Mouse (Mus musculus): ENCODE measurements around the gene Grpel1. TPM values are rescaled to one million over a fixed set of nuclear protein-coding genes. Genes with fewer than 3 reads are reported as not detected.
A peak's percentile ranks its signal among the peaks of the same experiment; 100 is the strongest.

Grpel1 gene
- polyA plus RNA-seq, 1 experiment from 2014 or later, result 55.0 TPM

DNA sequence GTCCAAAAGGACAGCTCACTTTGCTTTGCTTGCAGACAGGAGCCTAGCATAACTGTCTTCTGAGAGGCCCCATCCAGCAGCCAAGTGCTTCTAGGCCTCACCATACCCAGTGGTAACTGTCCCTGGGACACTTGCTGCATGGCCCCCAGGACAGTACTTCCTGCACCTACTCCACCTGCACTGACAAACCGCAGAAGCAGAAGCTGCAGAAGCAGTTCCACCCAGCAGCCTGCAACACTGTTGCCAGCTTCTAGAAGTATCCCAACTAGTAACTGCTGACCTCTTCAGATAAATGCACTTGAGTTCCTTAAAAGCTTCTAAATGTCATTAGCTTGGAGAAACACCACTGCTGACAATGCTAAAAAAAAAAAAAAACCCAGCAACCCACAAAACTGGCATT lies 50.3 kb downstream of the Grpel1 start:
- Histone ChIP-seq H3K27me3 (no peaks in the 10 kb centered on the region), H3K9ac (no peak overlapping the region), H3K4me2 (no peak overlapping the region), H3K27ac (no peak overlapping the region), H3K9me3 (replicated peaks) (no peaks in the 10 kb centered on the region), H3K4me1 (replicated peaks) (no peaks in the 10 kb centered on the region), H3K4me3 (no peak overlapping the region), H3K36me3 (peaks cover 39% of the 10 kb centered on the region)
- WGBS, result 88% methylated on average over 1 of the region's 1 CpGs
- no peak for ATAC-seq (replicated peaks; ENCODE audit: insufficient number of reproducible peaks, insufficient read depth, low FRiP score, low read depth)

DNA sequence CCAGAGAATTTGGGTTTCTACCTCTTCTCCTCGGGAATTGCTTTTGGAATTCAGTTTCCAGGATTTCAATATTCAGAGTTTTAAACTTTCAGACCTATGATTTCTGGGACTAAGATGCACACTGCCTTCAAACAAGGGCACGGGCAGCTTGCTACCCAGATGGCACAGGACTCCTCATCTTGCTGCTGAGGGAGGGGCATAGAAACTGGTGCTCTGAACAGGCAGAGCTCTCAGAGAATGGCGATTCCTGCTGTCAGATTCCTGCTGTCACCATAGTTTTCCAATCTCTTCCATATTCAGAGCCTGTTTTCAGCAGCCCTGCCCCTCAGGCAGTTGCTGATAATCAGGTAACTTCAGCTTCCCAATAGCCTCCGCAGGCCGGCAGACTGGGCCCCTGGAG lies 50.8 kb downstream of the Grpel1 start:
- WGBS, result 65% methylated on average over 5 of the region's 5 CpGs
- ATAC-seq (replicated peaks; ENCODE audit: insufficient number of reproducible peaks, insufficient read depth, low FRiP score, low read depth), result no peak
- peaks cover 43% of the 10 kb centered on the region for H3K36me3 ChIP-seq
- no peaks in the 10 kb centered on the region for H3K4me1 ChIP-seq (replicated peaks)
- no peak overlapping the region for H3K4me2 ChIP-seq
- H3K9ac ChIP-seq, result no peak overlapping the region
- no peaks in the 10 kb centered on the region for H3K27me3 ChIP-seq
- no peaks in the 10 kb centered on the region for H3K9me3 ChIP-seq (replicated peaks)
- no peak overlapping the region for H3K27ac ChIP-seq
- no peak overlapping the region for H3K4me3 ChIP-seq

DNA sequence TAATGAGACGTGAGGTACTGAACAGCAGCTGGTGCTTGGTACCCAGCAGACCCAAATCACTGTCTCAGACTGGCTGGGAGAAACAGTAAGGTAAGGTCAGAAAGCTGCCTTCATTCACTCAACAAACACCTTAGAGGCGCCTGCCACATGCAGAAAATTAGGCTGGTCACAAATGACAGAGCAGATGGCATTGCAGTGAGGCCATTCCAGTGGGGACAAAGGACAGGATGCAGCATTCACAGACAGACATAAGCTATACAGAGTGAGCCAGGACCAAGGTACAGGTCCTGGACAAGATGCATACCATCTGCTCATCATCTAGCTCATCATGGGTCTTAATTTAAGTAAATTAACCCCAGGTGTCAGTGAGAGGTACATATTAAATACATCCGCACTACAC lies 52.8 kb downstream of the Grpel1 start:
- Histone ChIP-seq H3K36me3 (peaks cover 51% of the 10 kb centered on the region), H3K4me2 (no peak overlapping the region), H3K4me1 (replicated peaks) (peaks cover 2% of the 10 kb centered on the region; the same call in 1 of the 2 replicates), H3K9ac (no peak overlapping the region), H3K4me3 (no peak overlapping the region), H3K27me3 (no peaks in the 10 kb centered on the region), H3K27ac (no peak overlapping the region), H3K9me3 (replicated peaks) (no peaks in the 10 kb centered on the region)
- ATAC-seq (replicated peaks; ENCODE audit: insufficient number of reproducible peaks, insufficient read depth, low FRiP score, low read depth), result no peak
- 78% methylated on average over 3 of the region's 3 CpGs for WGBS

DNA sequence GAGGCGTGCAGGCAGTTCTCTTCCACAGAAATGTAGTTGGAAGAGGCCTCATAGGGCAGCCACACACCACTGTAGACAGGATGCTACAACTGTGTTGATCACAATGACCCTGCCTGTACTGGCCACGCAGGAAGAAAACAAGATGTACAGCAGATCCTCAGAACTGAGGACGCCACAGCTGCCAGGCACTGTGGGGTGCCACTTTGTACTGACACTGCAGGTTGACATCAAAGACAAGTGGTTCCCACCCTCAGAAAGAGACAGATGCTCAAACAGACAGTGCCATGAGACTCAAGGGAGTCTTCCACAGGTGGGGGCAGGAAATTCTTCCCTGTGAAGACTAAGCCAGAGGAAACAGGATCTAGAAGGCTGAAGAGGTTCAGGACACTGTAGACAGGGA lies 55.0 kb downstream of the Grpel1 start:
- 86% methylated on average over 3 of the region's 3 CpGs for WGBS
- Histone ChIP-seq H3K9ac (no peak overlapping the region), H3K27me3 (no peaks in the 10 kb centered on the region), H3K4me2 (no peak overlapping the region), H3K9me3 (replicated peaks) (no peaks in the 10 kb centered on the region), H3K36me3 (peaks cover 37% of the 10 kb centered on the region), H3K27ac (no peak overlapping the region), H3K4me1 (replicated peaks) (peaks cover 15% of the 10 kb centered on the region), H3K4me3 (no peak overlapping the region)
- ATAC-seq (replicated peaks; ENCODE audit: insufficient number of reproducible peaks, insufficient read depth, low FRiP score, low read depth), result no peak

DNA sequence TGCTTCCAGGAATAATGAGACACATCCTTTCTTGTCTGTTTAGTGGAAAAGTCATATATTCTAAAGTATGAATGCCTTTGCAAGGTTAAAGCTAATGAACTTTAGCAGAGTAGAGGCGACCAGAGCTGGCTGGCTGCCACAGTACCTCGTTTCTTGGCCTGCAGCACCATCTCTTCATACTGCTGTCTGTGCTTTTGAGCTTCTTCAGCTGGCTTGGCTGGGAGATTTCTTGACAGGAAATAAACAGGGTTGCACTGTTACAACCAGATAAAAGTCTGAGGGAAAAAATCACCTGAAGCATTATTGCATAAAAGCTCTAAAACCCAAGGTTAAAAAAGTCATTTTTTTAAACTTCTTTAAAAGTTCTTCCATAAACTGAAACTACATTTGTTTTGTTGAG lies 58.0 kb downstream of the Grpel1 start:
- Histone ChIP-seq H3K36me3 (peaks cover 30% of the 10 kb centered on the region), H3K4me2 (no peak overlapping the region), H3K4me3 (no peak overlapping the region), H3K27ac (peak overlapping the region; percentile 52), H3K27me3 (no peaks in the 10 kb centered on the region), H3K9me3 (replicated peaks) (no peaks in the 10 kb centered on the region), H3K4me1 (replicated peaks) (peaks cover 15% of the 10 kb centered on the region), H3K9ac (no peak overlapping the region)
- ATAC-seq (replicated peaks; ENCODE audit: insufficient number of reproducible peaks, insufficient read depth, low FRiP score, low read depth), result no peak
- WGBS, result 29% methylated on average over 2 of the region's 2 CpGs

DNA sequence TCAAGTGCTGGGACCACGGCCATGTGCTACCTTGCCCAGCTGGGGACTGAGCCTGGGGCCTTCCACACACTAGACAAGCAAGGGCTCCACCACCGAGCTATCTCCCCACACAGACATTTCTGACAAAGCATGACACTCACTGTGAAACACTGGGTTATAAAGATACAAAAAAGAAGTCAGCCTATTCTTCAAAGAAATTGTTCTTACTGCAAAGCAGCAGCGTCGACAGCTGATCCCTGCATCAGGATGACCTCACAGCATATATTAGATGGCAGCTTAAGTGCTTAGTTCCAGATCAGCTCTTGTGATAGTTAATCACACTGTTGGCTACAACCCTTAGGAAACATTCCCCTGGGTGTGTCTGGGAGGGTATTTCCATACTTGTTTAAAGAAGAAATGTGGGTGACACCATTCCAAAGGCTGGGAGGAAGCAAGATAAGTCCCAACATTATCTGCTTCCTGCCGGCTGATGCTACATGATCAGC lies 58.5 kb downstream of the Grpel1 start:
- 48% methylated on average over 5 of the region's 5 CpGs for WGBS
- H3K36me3 ChIP-seq, result peaks cover 27% of the 10 kb centered on the region; the same call in 1 of the 2 replicates
- H3K27ac ChIP-seq, result peak overlapping the region; percentile 52

More for the DNA sequence above, 58.5 kb downstream of the Grpel1 start:
- Histone ChIP-seq H3K4me3 (no peak overlapping the region), H3K9me3 (replicated peaks) (no peaks in the 10 kb centered on the region), H3K27me3 (no peaks in the 10 kb centered on the region), H3K9ac (no peak overlapping the region), H3K4me1 (replicated peaks) (peaks cover 15% of the 10 kb centered on the region), H3K4me2 (no peak overlapping the region)
- no peak for ATAC-seq (replicated peaks; ENCODE audit: insufficient number of reproducible peaks, insufficient read depth, low FRiP score, low read depth)

Other genes starting within 250 kb of the Grpel1 start
- 8.6 and 12.1 TPM in 2 replicates for gene Sorcs2, start 66.9 kb upstream of the Grpel1 start, polyA plus RNA-seq (2015; fragmentation: Nextera tagmentation; extraction: Ambion mirVana)
- 1.5 and 1.7 TPM in 2 replicates for gene Tada2b, start 19.3 kb downstream of the Grpel1 start, polyA plus RNA-seq (2015; fragmentation: Nextera tagmentation; extraction: Ambion mirVana)
- 0.20 and 0.36 TPM in 2 replicates for gene Ccdc96, start 19.6 kb downstream of the Grpel1 start, polyA plus RNA-seq (2015; fragmentation: Nextera tagmentation; extraction: Ambion mirVana)
- 14.8 and 20.2 TPM in 2 replicates for gene Tbc1d14, start 128.3 kb downstream of the Grpel1 start, polyA plus RNA-seq (2015; fragmentation: Nextera tagmentation; extraction: Ambion mirVana)
- 23.2 and 23.7 TPM in 2 replicates for gene D5Ertd579e, start 231.0 kb downstream of the Grpel1 start, polyA plus RNA-seq (2015; fragmentation: Nextera tagmentation; extraction: Ambion mirVana)

All from heart, embryonic 15.5 days (tissue).